Mouse (Mus musculus) lung, adult 18-20 months (tissue): Measurements from ENCODE around the gene Rasd1.
"Not testable (repeated sequence)": the region's sequence is repeated elsewhere in the genome, so short reads cannot be mapped to it uniquely, and the experiment has no call there.

Source experiments
- DNase-seq, 2 experiments: peaks; one replicate each; pipeline ENCODE4 v3.0.0; 2022; ENCODE audit warnings: mixed read lengths in 2 of 2

Rasd1 gene

DNA sequence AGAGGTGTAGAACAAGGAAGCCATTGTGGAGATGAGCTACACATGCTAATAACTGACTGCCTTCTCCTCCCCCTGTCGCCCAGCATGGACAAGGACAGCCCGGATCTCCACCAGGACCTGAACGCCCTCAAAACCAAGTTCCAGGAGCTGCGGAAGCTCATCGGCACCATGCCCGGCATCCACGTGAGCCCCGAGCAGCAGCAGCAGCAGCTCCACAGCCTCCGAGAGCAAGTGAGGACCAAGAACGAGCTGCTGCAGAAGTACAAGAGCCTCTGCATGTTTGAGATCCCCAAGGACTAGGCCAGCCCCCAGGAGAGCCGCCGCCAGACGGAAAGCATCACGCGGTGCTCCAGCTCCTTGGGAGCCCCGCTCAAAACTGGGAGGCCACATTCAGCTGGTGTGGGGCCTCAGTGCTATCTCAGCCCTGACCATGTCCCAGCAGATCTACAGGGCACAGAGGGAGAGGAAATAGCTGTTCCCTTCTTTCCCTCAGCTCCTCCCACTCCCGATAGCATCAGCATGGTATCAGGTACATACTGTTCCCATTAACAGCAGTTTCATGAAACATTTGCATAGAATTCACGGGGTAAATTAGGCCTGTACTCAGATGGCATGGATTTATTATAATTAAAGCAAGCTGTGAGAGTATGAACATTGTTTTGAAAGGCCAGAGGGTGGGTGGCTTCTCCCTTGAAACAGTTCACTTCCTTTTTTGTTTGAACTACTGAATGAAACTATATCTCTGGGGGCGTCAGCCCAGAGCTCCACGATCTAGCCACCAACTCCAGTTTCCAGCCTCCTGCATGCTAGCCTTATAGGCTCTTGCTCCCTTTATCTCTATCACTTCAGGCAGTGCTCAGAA is 4.0 kb downstream of the Rasd1 start:
- DNase-seq = no peak

- no peak for DNase-seq
These were observed 5.3 kb downstream of the Rasd1 start for GRCm38 (mm10) chr11:59959453-59959852.

- peak; percentile 70 to 81 for DNase-seq
These were observed 8.0 kb downstream of the Rasd1 start for GRCm38 (mm10) chr11:59956749-59957148.

DNA sequence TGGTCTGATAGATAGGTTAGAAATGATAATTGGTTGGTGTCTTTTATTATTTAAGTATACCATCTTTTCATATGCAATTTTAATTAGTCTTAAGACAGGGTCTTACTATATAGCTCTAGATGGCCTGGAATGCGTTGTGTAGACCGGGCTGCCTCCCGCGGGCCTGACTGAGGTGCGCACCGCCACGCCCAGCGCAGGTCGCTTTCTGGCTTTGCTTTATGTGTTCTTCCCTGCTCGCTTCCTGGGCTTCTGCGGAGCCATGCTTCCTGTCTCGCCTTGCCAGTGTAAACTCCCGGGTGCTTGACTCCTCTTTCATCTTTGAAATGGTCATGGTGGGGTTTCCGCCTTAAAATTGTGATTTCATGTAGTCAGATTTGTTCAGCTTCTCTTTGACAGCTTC is 11.9 kb downstream of the Rasd1 start:
- no peak for DNase-seq

GRCm38 (mm10) chr11:59948401-59948767 is 16.4 kb downstream of the Rasd1 start:
- no peak for DNase-seq

GRCm38 (mm10) chr11:59947752-59948400 is 16.9 kb downstream of the Rasd1 start, which contains the start of gene Med9:
TSS of gene Med9 (plus strand) at chr11:59948206.
- peak; percentile 93 to 96 for DNase-seq

DNA sequence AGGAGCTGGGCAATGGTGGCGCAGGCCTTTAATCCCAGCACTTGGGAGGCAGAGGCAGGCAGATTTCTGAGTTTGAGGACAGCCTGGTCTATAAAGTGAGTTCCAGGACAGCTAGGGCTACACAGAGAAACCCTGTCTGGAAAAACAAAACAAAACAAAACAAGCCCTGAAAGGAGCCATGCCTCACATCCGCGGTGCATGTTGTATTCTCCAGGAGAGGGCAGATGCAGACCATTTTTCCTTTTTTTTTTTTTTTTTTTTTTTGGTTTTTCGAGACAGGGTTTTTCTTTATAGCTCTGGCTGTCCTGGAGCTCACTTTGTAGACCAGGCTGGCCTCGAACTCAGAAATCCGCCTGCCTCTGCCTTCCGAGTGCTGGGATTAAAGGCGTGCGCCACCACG is 19.9 kb downstream of the Rasd1 start:
- DNase-seq = not testable (repeated sequence)

DNA sequence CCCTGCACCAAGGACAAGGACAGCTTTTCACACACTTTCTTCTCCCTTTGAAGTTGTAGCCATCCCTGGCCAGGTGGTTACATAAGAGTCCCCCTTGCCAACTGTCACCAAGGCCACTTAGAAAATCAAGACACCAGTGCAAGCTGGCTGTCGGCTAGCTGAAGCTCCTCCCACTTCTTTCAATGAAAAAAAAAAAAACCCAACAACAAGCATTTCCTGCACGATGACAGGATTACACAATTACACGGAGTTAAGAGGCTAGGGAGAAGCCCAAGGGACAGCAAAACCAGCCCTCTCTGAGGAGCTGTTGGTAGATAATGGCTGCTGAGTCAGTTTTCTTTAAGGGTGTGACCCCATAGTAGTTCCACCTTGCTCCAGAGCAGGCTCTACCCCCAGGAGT is 23.4 kb downstream of the Rasd1 start:
- DNase-seq = peak; percentile 32 to 64

GRCm38 (mm10) chr11:59940645-59941044 is 24.1 kb downstream of the Rasd1 start:
- no peak for DNase-seq

GRCm38 (mm10) chr11:59939821-59940220 is 24.9 kb downstream of the Rasd1 start:
- no peak for DNase-seq

- DNase-seq = no peak
These were observed 27.1 kb downstream of the Rasd1 start for GRCm38 (mm10) chr11:59937615-59938014.

DNA sequence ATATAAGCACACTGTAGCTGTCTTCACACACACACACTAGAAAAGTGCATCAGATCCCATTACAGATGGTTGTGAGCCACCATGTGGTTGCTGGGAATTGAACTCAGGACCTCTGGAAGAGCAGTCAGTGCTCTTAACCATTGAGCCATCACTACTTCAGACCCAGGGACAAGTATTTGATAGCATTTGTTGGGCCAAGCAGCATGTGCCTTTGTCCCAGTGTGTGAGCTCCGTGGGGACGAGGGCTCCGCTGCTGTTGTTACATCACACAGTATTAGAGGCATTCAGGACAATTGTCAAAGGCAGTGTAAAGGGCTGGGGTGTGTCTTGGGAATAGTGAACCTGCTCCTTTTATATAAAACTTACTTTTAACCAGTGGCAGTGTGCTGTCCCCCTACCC is 27.7 kb downstream of the Rasd1 start:
- no peak for DNase-seq

DNA sequence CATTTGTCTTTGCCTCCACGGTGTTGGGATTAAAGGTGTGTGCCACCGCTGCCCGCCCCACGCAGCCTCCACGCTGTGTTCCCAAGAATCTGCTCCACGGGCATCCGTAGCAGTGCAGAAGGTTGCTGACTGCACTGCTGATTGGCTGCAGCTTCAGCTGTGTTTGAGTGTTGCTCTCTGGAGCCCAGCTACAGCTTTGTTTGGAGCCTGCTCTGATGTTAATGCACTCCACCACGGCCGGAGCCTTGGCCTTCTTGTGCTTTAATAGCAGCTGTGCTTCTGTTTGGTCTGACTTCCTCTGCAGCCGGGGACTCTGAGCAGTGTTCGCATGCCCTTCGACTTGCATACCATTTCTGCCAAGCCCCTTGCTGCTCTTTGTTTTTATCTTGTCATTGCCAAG is 30.8 kb downstream of the Rasd1 start:
- no peak for DNase-seq

DNA sequence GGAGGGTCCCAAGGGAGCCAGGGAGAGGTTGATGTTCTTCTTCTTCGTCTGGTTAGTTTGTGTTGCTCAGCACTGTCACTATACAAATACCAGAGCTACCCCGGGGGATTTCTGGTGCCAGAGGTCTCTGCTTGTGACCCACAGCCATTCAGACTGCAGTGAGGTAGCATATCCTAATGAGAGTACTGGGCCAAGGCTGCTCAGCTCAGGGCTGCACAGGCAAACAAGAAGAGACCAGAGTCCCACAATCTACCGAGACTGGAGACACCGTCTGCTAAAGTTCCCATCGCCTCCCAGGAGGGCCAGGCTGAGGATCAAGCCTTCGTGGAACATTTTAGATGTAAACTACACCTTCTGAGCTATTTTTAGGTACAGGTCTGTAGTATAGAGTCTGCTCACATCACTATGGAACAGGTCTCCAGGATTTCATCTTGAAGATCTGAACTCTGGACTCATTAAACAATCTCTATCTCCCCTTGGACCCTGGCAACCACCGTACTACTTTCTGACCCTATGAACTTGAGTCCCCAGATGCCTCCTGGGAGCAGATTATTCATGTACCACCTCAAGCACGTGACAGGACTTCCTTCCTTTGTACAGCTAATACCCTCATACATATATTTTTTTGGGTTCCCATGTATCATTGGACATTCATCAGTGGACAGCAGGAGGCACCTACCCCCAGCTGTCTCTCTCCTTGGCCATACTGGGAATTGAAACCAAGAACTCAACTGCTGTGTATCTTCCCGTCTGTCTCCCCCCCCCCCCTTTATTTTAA is 32.0 kb downstream of the Rasd1 start:
- no peak for DNase-seq

- DNase-seq = no peak
These were observed 34.7 kb downstream of the Rasd1 start for GRCm38 (mm10) chr11:59930031-59930430.

DNA sequence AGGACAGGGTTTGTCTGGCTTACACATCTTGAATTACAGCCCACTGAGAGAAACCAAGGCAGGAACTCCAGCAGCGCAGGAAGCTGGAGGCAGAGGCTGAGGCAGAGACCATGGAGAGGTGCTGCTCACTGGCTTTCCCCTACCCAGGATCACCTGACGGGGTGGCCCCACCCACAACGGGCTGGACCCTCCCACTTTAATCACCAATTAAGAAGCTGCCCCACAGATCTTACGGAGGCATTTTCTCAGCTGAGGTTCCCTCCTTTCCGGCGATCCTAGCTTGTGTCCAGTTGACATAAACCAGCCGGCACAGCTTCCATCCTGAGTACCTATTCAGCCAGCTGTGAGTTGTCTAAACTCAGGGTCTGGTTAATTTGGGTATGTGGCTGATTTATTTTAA is 43.5 kb downstream of the Rasd1 start:
- DNase-seq = peak; percentile 38 to 64

- no peak for DNase-seq
These were observed 44.4 kb downstream of the Rasd1 start for GRCm38 (mm10) chr11:59920331-59920730.

DNA sequence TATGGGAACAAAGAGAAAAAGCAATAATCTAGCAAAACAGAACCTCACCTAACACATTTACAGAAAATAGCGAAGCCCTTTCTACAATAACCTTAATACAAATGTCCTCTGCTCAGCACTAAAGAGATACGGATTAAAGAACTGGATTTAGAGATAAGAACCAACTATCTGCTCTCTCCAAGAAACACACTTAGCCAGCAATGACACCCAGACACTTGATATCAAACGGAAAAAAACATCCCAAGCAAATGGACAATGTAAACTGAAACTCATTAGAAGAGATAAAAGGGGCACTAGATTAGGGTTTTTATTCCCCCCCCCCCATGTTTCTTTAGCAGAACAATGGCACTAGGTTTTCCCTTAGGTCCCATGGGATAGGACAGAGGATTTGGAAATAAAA is 45.3 kb downstream of the Rasd1 start:
- no peak for DNase-seq

DNA sequence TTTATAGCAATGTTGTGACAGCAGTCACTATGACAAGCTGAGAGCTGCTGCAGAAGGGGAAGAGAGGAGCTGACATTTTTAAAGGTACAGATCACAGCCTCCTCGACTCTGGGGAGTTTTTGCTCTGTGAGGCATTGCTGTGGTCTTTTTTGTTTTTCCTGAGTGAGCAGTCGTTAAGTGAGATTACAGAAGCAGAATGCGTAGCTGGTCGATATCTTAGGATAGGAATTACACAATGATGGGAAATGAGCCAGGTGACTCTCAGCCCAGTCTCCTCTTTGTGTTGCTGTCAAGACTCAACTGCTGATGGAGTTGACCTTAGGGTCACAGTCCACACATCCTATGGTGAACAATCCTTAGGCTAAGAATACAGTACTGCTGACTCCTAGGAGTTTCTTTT is 46.7 kb downstream of the Rasd1 start:
- DNase-seq = peak in 1 of 2 experiments; percentile 38

DNA sequence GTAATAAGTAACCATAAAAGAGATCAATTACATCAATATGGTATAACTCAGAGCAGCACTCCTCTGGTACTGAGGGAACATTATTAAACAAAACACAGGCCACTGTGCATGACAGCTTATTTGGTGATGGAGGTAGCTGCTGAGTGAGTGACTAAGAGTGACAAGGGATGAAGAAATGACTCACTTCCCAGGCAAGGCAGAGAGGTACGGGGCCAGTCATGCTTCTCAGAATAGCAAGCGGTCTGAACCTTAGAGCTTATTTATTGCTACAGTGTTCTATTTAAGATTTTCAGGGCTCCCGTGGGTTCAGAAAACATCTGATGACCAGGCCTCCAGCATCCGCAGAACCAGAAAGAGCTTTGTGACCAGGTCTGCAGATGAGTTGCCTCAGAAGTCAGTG is 51.0 kb downstream of the Rasd1 start:
- DNase-seq = no peak
